Mouse (Mus musculus) brain, embryonic 18.5 days (tissue): ENCODE results near the gene Has1.
"Not testable (repeated sequence)": the region's sequence is repeated elsewhere in the genome, so short reads cannot be mapped to it uniquely, and the experiment has no call there.

Source experiments
- DNase-seq: peaks from one replicate; pipeline ENCODE4 v3.0.0-alpha.2; 2012; ENCODE audit warnings: low read depth, low spot score

The Has1 gene

DNA sequence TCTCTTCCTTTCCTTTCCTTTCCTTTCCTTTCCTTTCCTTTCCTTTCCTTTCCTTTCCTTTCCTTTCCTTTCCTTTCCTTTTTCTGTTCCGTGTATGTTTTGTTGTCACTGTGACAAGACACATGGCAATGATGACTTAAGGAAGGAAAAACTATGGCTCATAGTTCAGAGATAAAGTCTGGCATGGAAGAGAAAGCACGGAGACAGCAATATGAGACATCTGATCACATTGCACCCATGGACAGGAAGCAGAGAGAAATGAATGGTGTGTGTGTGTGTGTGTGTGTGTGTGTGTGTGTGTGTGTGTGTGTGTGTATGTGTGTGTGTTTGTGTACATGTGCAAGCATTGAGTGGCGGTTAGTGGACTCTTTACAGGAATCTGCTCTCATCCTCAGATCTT, 10.4 kb downstream of the Has1 start:
- not testable (repeated sequence) for DNase-seq

DNA sequence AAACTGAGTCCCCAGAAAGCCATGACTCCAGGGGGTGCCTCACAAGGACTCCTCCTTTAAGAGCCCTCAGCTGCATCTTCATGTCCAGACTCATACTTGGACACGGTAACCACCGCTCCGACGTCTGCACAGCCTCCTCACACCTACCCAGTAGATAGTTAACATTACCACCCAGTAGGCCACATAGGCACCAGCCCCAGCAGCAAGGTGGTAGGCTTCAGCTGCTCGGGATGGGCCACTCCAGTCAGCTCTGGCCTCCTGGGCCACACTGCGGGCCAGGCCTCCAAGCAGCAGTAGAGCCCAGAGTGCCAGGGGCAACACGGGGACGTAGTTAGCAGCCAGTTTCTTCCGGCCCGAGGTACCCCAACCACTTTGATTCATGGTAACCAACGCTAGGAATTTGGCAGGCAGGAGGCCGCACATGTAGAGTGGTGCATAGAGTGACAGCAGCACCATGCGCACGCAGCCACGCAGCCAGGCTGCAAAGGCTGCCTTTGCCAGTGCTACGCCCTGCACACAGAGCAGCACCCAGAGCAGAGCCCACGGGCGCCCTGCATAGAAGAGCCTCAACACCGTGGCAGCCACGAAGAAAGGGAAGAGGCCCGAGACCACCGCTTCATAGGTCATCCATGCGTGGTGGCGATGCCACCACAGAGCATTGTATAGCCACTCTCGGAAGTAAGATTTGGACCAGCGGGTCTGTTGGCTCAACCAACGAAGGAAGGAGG, 11.3 kb downstream of the Has1 start:
- DNase-seq: no peak

DNA sequence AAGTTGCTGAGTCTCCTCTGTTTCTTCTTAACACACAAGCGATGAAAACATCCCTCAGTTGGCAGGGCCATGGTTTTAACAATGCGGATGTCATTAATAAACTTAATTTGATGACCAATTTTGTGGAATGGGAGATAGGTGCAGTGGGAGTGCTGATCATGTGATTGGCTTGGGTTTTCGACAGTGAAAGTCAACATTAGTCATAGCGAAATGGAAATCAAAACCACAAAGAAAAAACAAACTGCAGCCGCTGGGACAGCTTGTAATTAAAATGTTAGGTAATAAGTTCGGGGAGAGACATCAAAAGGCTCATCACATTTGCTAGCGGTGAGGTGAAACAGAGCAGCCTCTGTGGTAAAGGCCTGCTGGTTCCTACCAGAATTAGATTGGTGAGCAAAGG, 14.2 kb downstream of the Has1 start:
- DNase-seq: no peak

DNA sequence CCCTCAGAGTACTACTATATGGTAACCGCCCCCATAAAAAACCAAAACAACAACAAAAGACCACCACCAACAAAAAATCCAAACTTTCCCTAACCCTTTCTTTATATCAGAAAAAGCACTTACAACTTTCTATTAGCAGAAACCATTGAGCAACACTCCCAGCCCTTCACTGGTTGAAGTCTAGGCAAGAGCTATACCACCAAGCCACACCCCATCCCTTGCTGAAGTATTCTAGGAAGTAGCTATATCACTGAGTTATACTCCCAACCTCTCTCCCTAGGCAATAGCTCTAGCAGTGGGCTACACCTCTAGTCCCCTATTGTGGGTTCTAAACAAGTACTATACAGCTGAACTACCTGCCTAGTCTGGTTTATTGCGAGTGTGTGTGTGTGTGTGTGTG, 15.7 kb downstream of the Has1 start:
- DNase-seq: no peak

DNA sequence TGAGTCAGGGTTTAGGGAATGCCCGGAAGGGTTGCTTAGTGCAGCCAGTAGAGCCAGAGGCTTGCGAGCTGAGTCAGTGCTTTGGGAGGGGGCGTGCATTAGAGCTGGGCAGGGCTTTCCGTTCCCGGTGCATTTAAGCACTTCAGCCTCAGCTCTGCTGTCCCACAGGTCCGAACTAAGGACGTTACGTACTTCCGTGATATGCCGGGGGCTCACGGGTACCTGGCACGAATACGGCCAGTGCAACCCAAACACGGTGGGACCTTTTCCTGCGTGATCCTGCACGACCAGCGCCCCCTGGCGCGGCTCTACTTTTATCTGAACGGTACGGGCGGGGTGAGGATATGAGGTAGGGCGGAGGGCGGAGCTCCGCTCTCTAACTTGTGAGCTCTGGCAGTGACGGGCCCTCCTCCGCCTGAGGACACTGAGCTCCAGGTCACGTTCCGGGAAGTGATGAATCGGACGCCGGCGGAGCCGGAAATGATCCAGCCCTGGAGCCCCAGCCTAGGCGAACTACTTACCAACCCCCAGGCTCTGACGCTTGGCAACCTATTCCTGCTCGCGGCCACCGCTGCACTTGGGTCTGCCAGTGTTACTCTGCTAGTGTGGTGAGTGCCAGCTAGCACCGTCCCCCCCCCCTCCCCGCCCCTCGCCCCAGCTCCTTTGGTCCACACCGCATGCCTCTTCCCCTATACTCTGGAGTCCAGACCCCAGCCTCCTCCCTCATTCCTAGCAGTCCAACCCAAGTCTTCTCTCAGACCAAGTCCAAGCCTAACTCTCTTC, 16.9 kb downstream of the Has1 start:
- DNase-seq: peak; percentile 90

DNA sequence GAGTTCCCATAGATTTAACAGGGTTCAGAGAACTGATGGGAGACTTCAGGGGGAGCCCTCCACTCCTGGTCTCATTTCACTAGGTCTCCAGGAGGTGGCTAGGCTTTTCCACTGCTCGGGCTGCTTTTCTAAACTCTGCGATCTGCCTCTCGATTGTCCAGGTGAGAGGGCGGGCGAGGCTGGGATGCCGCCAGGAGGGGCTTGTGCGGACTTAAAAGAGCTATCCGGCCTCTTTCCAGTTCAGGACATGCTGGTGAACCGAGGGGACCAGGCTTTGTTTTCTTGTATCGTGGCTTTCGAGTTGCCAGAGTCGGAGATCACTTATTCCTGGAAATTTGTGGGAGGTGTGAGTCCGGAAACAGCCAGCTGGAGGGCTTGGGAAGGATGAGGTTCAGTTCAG, 17.6 kb downstream of the Has1 start:
- no peak for DNase-seq

DNA sequence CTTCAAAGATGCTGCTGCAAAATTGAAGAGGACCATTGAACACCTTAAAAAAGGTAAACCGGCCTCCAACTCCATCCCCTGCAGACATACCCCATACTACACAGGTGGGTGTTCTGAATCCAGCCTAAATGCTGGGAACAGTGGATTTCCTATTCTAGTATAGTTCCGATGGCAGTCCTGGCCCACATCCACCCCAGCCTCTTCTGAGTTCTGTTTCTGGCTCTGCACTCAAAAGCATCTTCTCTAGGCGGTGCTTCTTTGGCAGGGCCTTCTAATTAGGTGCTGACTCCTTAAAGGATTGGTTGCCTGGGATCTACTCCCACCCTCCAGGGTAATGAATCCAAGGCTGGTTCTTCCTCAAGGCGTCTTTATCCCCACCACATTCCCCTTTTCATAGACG, 18.9 kb downstream of the Has1 start:
- no peak for DNase-seq

DNA sequence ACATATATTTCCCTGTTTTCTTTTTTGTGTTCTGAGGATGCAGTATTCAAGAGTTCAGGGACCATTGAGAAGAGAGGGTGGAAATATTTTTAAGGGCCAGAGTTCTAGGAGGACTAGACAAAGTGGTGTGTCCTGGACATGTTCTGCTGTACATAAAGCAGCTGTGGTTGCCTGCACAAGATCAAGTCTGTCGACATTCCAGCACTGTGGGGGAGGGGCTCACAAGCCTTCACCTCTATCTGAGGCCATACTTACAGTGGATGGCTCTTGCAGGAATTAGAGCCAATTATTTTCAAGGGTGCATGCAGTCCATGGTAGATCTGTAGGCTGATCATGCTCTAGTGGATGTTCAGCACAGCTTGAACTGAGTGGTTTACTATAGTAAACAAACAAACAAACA, 20.1 kb downstream of the Has1 start:
- no peak for DNase-seq

DNA sequence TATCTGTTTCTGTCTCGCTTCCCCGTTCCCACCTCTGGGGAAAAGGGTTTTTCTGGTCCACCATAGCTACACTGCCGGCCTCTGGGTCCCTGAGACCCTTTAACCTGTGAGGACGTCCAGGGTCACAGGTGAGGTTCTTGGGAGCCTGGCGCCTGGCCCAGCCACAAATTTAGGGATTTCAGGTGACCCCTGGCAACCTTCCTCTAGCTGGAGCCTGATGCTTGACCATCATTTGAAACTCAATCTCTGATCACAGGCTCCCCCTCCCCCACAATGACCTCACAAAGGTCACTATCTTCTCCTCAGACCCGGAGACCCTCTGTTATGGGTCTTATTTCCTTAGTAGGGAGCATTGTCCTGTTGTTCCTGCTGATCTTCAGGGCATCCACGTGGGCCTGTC, 24.3 kb downstream of the Has1 start:
- DNase-seq: no peak

DNA sequence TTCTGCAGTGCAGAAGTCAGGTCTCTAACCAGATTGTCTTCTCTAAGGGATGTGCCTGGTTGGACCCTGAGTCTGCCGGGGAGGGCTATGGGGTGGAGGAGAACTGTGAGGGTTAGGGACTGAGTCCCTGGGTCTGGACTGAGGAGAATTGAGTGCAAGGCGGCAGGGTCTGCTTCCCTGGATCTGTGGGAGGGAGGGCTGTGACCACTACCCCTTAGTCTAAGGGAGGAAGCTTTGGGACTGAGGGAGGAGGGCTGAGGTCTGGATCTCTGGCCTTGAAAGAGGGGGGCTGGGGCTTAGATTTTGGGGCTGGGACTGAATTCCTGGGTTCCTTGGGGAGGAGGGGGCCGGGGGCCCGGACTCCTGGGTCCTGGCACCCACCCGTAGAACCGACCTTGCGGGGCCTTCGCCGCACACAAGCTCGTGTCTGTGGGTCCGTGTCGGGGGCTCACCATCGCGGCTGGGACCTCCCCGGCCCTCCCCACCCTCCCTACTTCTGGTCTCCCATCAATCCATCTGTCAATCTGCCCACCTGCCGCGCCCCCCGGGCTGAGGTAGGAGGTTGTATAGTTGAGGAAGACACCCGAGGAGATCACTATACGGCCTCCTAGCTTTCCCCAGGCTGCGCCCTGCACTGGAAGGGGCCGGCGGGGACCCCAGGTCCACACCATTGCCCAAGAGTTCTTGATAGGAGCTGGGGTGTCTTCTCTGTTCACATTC, 25.0 kb downstream of the Has1 start:
- DNase-seq: no peak

DNA sequence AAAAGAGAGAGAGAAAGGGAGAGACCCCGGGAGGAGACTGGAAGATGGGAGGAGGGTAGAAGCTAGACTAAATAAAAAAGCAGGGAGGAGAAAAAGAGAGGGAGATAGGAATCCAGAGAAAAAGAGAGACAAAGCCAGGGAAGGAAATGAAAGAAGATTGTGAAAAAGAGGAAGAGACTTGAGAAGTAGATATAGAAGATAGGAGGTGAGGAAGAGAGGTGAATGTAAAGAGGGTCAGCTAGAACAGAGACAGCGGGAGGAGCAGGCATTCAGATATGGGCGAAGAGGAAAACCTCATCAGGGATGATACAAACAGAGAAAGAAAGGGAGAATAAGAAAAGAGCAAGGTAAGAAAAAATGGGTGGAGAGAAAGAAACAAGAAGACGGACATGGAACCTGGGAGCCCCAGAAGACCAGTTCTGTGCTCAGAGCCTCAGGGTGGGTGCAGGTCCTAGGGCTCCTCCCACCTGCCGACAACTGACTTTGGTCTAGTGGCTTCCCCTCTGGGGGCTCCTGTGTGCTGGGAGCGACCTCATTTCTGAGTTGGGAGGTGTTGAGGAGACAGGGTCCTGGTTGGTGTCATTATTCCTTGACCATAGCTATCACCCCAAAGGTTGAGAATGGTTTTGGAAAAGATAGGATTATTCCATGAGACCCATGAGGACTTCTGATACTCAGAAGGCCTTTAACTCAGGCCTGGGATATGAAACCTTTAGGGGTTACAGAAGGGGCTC, 25.8 kb downstream of the Has1 start:
- DNase-seq: no peak

DNA sequence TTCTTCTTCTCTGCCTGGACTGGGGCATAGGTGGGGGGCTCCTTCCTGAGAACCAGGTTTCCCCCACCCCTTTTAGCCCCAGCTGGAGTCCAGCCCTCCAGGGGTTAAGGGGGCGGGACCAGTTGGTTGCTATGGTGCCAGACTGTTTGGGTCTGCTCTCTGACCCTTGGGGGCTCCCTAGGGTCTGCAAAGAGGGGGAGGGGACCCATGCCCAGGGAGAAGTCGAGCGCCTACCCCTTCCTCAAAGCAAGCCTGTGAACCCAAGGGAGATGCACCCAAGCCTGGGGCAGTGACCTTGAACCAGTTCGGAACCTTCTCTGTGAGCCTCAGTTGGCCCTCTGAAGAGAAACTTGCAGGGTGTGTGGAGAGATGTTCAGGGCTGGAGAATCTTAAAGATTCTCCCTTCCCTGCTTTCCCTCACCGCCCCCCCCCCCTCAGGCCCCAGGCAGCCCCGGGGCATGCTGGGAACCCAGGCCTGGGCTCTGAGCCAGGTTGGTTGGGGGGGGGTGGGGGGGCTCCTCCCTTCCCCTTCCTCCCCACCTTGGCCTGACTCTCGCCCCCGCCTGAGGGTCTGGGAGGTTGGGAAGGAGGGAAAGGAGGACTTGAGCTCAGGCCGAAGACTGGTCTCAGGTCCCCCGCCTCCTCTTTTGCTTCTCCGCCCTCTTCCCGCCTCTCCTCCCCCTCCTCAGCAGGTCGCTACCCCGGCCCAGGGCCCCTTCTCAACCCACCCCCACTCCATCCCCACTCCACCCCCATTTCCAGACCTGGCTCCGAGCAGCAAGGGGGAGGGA, 26.6 kb downstream of the Has1 start:
- DNase-seq: no peak

DNA sequence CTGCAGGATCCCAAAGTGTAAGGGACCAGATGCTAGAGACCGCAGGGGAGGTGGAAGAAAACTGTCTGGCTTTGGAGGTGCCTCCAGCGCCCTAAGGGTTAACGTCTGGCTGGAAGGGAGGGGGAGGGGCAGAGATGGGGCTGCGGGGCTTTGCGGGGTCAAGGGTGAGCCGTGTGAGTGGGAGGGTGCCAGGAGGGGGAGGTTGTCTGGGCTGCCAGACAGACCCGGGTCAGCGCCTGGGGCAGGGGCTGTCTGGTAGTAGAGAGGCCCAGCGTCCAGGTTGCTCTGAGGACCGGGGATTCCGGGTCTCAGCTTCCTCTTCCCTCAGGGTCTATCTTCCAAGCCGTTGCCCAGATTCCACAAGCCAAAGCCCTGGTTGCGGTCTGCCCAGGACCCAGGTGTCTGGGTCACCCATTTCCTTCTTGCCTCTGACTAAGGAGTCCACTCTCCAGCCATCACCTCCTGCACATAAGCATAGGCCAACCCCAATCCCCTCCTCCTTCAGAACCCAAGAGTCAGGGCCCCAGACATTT, 27.3 kb downstream of the Has1 start:
- no peak for DNase-seq

DNA sequence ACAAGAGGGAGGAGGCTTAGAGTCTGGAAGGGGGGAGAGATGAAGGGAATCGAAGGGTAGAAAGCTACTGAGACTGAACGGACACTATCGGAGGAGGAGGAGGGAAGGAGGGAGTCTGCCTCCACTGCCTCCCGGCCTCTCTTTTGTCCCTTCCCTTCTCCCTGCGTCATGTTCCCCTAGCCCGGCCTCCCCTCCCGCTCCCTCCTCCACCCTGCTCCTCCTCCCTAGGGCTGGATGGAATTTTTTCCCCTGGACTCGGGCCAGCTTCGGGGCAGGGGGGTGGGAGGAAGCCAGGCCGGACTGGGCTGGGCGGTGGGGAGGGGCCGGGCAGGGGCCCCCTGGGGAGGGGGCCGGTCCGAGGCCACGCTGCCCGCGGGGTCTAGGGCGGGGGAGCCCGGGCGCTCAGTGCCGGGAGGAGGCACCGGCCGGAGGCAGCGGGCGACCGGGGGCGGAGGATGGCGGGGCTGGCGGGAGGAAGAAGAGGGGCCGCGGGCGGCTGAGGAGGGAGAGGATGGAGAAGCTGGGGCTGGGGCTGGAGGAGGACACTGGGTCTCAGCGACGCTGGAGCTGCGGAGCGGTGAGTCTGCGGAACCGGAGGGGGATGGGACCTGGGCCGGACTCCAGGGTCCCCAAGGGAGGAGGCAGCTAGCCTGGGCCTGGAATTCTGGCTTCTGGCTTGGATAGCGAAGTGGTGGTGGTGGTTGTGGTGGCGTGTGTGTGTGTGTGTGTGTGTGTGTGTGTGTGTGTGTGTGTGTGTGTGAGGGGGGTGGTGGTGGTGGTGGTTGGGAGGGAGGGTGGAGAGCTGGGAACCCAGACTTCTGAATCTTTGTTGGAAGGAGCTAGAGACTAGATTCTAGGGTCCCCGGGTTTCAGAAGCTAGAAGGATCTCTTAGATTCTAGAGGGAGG, 28.0 kb downstream of the Has1 start, which contains the start of gene Spaca6:
Gene Spaca6 (plus strand): TSS at position 408 of the 907 bp plus-strand sequence.
- no peak for DNase-seq

DNA sequence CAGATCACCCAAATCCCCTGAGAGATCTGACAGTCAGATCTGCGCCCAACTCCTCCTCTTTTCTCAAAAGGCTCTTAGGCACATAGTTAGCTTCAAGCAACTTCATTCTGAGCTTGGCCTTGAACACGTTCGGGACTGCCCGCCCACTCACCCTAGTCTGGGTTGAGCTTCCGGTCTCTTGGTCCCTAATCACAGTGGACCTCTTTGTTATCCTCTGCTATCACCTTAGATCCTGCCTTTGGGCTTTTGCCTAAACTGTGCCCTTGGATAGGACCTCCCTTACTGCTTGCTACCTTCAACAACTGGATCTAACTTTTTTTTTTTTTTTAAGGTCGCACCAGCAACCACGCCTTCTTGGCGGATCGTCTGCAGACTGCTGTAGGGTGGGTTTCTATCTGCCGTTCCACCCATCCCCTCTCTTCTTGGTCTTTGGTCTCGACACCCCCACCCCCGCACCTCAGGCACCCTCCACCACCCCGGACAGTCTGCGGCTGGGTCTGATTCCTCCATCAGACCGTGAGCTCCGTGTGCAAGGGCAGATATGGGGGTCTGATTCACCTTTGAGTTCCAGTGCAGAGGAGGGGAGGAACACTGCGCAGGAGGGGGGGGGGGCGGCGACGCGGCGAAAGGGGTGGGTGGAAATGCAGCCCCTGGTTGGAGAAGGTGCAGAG, 28.9 kb downstream of the Has1 start:
- no peak for DNase-seq

DNA sequence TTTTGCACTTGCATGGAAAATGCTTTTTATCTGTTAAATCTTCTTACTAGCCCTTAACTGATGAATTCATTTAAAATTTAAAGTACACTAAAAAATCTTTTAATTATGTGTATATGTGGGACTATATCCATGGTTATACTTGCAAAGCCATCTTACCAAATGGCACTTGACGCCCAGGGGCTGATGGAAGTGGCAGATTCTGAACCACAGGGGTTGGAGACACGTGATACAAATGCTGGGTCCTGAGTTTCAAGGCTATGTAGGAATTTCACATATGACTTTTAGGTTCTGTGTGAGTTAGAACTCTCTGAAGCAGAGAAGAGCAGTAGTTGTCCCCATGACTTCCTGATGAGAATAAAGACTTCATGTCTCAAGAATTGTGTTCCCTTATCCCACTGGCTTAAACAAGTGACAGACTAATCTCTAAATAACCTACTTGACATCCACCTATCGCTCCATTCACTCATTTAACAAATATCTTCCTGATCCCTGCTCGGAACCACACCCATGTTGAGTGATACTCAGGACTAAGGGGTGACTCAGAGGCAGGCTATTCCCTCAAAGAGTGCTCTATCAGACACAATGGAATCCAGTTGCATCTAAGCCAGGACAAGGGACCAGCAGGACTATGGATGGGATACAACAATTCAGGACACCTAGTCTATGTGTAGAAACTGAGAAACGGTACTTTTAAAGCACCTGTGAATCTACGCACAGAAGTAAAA, 31.2 kb downstream of the Has1 start:
- DNase-seq: no peak

DNA sequence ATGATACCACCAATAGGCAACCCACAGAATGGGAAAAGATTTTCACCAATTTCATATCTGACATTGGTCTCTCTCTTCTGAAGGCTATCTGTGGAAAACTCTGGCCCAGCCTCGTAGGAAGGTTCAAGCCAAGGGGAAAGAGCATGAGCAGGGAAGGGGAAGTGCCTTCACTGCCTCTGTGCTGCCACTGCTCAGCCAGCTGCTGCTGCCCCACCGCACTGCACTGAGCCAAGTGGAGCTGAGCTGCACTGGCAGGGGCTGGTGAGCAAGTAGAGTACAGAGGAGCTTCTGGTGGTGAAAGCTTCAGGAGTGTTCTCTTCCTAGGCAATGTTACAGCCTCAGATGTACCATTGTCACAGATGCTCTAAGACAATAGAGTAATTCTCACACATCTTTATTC, 59.5 kb downstream of the Has1 start:
- no peak for DNase-seq
